Mouse (Mus musculus): ENCODE data around the gene Acot13. TPM values are rescaled to one million over a fixed set of nuclear protein-coding genes. Genes with fewer than 3 reads are reported as not detected.

Acot13 gene
- polyA plus RNA-seq, 1 experiment from 2014 or later = 60.0 TPM

Other genes starting within 250 kb of the Acot13 start
- 24.5 and 26.8 TPM in 2 replicates for gene Ripor2, start 249.4 kb downstream of the Acot13 start, polyA plus RNA-seq (2015; fragmentation: Nextera tagmentation; extraction: Ambion mirVana)
- gene Armh2, start 90.3 kb downstream of the Acot13 start, polyA plus RNA-seq (2015; fragmentation: Nextera tagmentation; extraction: Ambion mirVana) = not detected in 2 replicates
- 41.1 and 50.3 TPM in 2 replicates for gene Gmnn, start 69.6 kb downstream of the Acot13 start, polyA plus RNA-seq (2015; fragmentation: Nextera tagmentation; extraction: Ambion mirVana)
- 29.0 and 30.8 TPM in 2 replicates for gene BC005537, start 29.9 kb downstream of the Acot13 start, polyA plus RNA-seq (2015; fragmentation: Nextera tagmentation; extraction: Ambion mirVana)
- 46.5 and 48.9 TPM in 2 replicates for gene Tdp2, start 139 bp upstream of the Acot13 start, polyA plus RNA-seq (2015; fragmentation: Nextera tagmentation; extraction: Ambion mirVana)
- 2.9 and 3.2 TPM in 2 replicates for gene D130043K22Rik, start 13.6 kb upstream of the Acot13 start, polyA plus RNA-seq (2015; fragmentation: Nextera tagmentation; extraction: Ambion mirVana)
- 7.2 and 8.1 TPM in 2 replicates for gene Aldh5a1, start 106.1 kb upstream of the Acot13 start, polyA plus RNA-seq (2015; fragmentation: Nextera tagmentation; extraction: Ambion mirVana)
- gene Gpld1, start 111.6 kb upstream of the Acot13 start, polyA plus RNA-seq (2015; fragmentation: Nextera tagmentation; extraction: Ambion mirVana) = 0.63 and 1.5 TPM in 2 replicates
- 15.8 and 17.6 TPM in 2 replicates for gene Mrs2, start 188.8 kb upstream of the Acot13 start, polyA plus RNA-seq (2015; fragmentation: Nextera tagmentation; extraction: Ambion mirVana)
- gene Dcdc2a, start 224.5 kb upstream of the Acot13 start, polyA plus RNA-seq (2015; fragmentation: Nextera tagmentation; extraction: Ambion mirVana) = 1.4 and 1.8 TPM in 2 replicates